Mouse (Mus musculus) intestine, embryonic 14.5 days (tissue): ENCODE measurements at regions not wholly inside any gene's neighbourhood (a gene's known extent, or its start where the extent isn't known, plus 50 kb on each side); places are given as distances from the start of the nearest gene placed in this dataset.

Experiments
- ATAC-seq: fragments of 200-750 bp; cut with Nextera tagmentation; replicated peaks from 2 replicates; pipeline ENCODE4 v1.8.0; 2017; ENCODE audit warnings: low read depth, moderate number of reproducible peaks, moderate TSS enrichment, moderate library complexity; ENCODE audit not compliant: low FRiP score, low TSS enrichment
- DNase-seq: peaks from one replicate; pipeline ENCODE4 v3.0.0-alpha.2; 2018; ENCODE audit warnings: low spot score
- H3K27ac ChIP-seq: fragments of 300-500 bp; sonication (generic); 2 replicates; pipeline ENCODE4 v1.5.1; 2014; ENCODE audit warnings: low read depth, mild to moderate bottlenecking, control low read depth
- H3K27me3 ChIP-seq: fragments of 300-500 bp; sonication (generic); replicated peaks from 2 replicates; pipeline ENCODE4 v1.6.1; 2014; ENCODE audit warnings: low read length, control low read depth; ENCODE audit not compliant: control insufficient read depth, insufficient read depth
- H3K36me3 ChIP-seq: fragments of 300-500 bp; sonication (generic); 2 replicates; pipeline ENCODE4 v1.6.1; 2014; ENCODE audit warnings: low read length, control low read depth; ENCODE audit not compliant: control insufficient read depth, insufficient read depth
- H3K4me1 ChIP-seq: fragments of 300-500 bp; sonication (generic); replicated peaks from 2 replicates; pipeline ENCODE4 v1.6.1; 2014; ENCODE audit warnings: low read length, control low read depth, mixed read lengths; ENCODE audit not compliant: control insufficient read depth, insufficient read depth
- H3K4me2 ChIP-seq: fragments of 300-500 bp; sonication (generic); 2 replicates; pipeline ENCODE4 v1.6.1; 2014; ENCODE audit warnings: low read length
- H3K4me3 ChIP-seq: fragments of 300-500 bp; sonication (generic); 2 replicates; pipeline ENCODE4 v1.5.1; 2014; ENCODE audit warnings: low read depth, low read length, control low read depth, mixed read lengths
- H3K9ac ChIP-seq: fragments of 300-500 bp; sonication (generic); 2 replicates; pipeline ENCODE4 v1.6.1; 2014; ENCODE audit warnings: mild to moderate bottlenecking, low read length
- H3K9me3 ChIP-seq: fragments of 300-500 bp; sonication (generic); 2 replicates; pipeline ENCODE4 v1.6.1; 2016; ENCODE audit warnings: low read length, control low read depth; ENCODE audit not compliant: control insufficient read depth
- WGBS: fragments of 180-500 bp; shearing (Covaris S2); extraction: QIAGEN DNeasy Blood & Tissue Kit; methylation state at CpG from one replicate; pipeline ENCODE4 v1.1.7; 2014; 5-methylcytosine and 5-hydroxymethylcytosine counted together

DNA sequence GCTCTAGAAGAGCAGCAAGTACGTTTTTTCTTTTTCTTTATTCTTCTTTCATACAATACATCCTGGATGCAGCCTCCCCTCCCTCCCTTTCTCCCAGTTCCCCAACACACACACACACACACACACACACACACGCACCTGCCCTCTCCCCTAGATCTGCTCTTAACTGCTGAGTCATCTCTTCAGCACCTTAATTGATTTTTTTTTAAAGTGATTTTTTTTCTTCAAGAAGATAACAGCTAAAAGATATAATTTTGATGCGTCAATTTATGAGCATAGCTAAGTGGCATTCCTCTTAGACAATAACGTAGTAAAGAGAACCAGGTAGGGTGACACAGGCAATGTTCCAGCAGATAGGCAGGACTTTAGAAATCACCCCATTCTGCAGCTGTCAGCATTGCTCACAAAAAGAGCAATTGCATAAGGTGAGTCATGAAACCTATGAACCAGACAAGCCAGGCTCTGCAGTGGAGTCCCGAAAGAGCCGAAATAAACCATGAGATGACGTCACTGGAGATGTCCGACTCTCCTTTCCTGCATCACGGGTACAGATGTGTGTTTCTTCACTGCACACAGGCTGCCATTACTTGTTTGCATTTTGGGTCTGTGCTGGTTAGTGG, 63.9 kb upstream of the Tnrc6a start:
- no peaks in the 10 kb centered on the region for H3K36me3 ChIP-seq
- no peaks in the 10 kb centered on the region for H3K27me3 ChIP-seq
- ATAC-seq: no peak

DNA sequence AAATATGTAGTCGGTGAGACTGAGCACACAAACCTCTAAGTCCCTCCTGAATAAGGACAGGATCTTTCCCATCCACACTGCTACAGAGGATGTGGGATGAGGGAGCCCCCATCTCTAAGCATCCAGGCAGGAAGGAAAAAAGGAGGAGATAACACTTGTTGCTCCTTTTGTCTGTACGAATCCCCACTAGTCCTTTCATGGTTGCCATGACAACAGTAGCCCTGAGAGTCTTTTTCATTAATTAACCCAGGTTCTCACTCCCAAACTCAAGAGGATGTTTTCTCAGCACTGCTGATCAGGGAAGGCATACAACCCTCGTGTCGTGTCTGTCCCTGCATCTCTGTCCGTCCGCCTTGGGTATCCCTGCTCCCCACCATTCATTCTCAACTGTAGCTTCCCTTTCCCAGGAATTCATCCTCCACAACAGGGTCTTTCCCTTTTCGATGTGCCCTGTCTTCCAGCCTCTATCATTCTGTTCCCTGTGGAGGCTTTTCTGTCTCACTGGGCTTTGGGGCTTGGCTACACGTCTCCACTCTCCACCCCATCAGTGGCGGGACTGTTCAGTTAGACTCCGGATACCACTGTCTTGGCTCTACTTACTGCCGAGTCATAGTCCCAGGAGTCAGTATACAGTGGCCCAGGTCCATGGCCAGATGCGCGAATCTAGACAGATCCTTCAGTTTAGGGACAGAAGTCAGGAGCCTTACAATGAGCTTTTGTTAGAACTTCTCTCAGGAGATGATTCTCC, 60.2 kb upstream of the Tnrc6a start:
- Histone ChIP-seq H3K9ac (no peak overlapping the region), H3K27ac (no peak overlapping the region), H3K4me3 (no peak overlapping the region), H3K4me1 (no peaks in the 10 kb centered on the region), H3K9me3 (no peaks in the 10 kb centered on the region), H3K27me3 (no peaks in the 10 kb centered on the region), H3K4me2 (no peak overlapping the region), H3K36me3 (no peaks in the 10 kb centered on the region)
- WGBS: 70% methylated on average over 13 of the region's 13 CpGs
- DNase-seq (no peak), ATAC-seq (no peak)

More for the DNA sequence above, 63.9 kb upstream of the Tnrc6a start:
- Histone ChIP-seq H3K9ac (no peak overlapping the region), H3K4me1 (no peaks in the 10 kb centered on the region), H3K27ac (no peak overlapping the region), H3K4me2 (no peak overlapping the region), H3K4me3 (no peak overlapping the region), H3K9me3 (no peaks in the 10 kb centered on the region)
- DNase-seq: no peak
- 75% methylated on average over 9 of the region's 9 CpGs for WGBS

DNA sequence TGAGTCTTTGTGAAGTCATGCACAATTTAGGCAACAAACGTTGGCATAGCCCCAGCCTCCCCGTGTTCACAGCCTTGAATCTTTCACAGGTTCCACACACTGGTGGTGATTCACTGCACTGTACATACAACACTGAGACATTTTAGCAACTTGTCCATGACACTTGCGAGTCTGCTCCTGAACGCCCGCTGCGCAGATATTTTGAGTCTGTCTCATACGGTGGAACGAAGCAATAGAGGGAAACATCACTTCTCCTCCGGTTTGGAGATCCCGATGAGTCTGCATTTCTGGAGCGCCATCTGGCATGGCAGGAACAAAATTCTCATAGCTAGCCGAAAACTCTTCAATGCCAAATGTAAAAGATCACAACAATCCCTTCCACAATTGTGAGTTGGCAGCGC, 57.7 kb upstream of the Tnrc6a start:
- Histone ChIP-seq H3K27ac (no peak overlapping the region), H3K4me1 (no peaks in the 10 kb centered on the region), H3K9me3 (no peaks in the 10 kb centered on the region), H3K4me3 (no peak overlapping the region), H3K4me2 (no peak overlapping the region), H3K27me3 (no peaks in the 10 kb centered on the region), H3K9ac (no peak overlapping the region), H3K36me3 (no peaks in the 10 kb centered on the region)
- WGBS: 91% methylated on average over 13 of the region's 13 CpGs
- DNase-seq (no peak), ATAC-seq (no peak)

DNA sequence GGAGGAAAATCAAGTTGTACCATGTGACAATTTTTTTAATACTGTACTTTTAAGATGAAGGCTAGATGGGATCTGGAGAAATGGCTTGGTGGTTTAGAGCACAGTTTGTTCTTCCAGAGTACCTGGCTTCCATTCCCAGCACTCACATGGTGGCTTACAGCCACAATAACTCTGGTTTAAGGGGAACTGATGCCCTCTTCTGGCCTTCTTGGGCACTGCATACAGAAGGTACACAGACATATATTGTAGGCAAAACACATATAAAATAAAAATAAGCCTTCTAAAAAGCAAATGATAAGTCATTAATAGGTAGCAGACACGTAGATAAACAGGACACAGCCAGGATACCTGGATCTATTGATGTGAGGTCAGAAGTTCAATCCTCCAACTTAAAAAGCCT, 56.3 kb upstream of the Tnrc6a start:
- Histone ChIP-seq H3K4me1 (no peaks in the 10 kb centered on the region), H3K9me3 (no peaks in the 10 kb centered on the region), H3K4me2 (no peak overlapping the region), H3K27me3 (no peaks in the 10 kb centered on the region), H3K9ac (no peak overlapping the region), H3K4me3 (no peak overlapping the region), H3K27ac (no peak overlapping the region), H3K36me3 (no peaks in the 10 kb centered on the region)
- ATAC-seq (no peak), DNase-seq (no peak)
- 87% methylated on average over 1 of the region's 1 CpGs for WGBS

DNA sequence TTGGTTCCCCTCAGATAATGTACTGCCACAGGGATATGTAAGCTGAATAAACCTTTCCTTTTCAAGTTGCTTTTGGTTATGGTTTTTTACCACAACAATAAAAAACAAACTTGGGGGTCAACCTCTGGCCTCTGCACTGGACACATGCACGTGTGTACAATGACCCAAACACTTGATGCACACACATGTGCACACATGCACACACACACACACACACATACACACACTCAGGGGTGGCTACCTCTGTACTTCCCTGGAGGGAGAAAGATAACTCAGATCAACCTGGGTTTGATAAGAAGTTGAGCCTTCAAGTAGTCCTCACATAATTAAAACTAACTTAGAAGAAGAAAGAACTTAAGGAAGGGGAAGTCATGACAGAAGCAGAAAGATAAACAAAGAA, 55.4 kb upstream of the Tnrc6a start:
- H3K4me3 ChIP-seq: no peak overlapping the region
- ATAC-seq (no peak), DNase-seq (no peak)
- 70% methylated on average over 1 of the region's 1 CpGs for WGBS
- H3K27me3 ChIP-seq: no peaks in the 10 kb centered on the region
- H3K9me3 ChIP-seq: no peaks in the 10 kb centered on the region
- H3K4me1 ChIP-seq: no peaks in the 10 kb centered on the region
- H3K9ac ChIP-seq: no peak overlapping the region
- H3K36me3 ChIP-seq: no peaks in the 10 kb centered on the region
- H3K4me2 ChIP-seq: no peak overlapping the region
- no peak overlapping the region for H3K27ac ChIP-seq

- 37% methylated on average over 9 of the region's 9 CpGs for WGBS
- no peaks in the 10 kb centered on the region for H3K4me1 ChIP-seq
- no peak overlapping the region for H3K4me3 ChIP-seq
- ATAC-seq: no peak
- no peaks in the 10 kb centered on the region for H3K9me3 ChIP-seq
- no peak overlapping the region for H3K4me2 ChIP-seq
- H3K27ac ChIP-seq: no peak overlapping the region
- no peaks in the 10 kb centered on the region for H3K36me3 ChIP-seq
- H3K27me3 ChIP-seq: no peaks in the 10 kb centered on the region
- peak; percentile 56 for DNase-seq
- no peak overlapping the region for H3K9ac ChIP-seq
Measured at GRCm38 (mm10) chr7:123068715-123069273, 54.9 kb upstream of the Tnrc6a start.

DNA sequence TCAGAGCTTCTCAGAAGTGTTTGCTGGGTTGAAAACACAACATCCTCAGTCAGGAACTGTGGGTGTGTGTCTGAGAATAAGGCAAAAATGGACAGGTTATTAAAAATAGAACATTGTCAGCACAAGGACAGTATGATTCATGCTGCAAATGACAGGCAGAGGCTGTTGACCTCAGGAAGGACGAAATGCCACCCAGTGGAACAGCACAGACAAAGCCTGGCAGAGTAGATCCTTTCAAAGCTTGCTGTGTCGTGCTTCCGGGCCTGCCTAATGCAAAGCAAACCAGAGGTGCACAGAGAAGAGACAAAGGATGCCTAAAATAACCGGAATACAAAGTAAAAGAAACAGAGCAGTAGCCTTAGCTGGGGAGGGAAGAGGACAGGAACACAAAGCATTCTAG, 54.4 kb upstream of the Tnrc6a start:
- H3K4me2 ChIP-seq: no peak overlapping the region
- H3K9me3 ChIP-seq: no peaks in the 10 kb centered on the region
- H3K9ac ChIP-seq: no peak overlapping the region
- WGBS: 44% methylated on average over 4 of the region's 4 CpGs
- no peak overlapping the region for H3K27ac ChIP-seq
- H3K36me3 ChIP-seq: no peaks in the 10 kb centered on the region
- DNase-seq (no peak), ATAC-seq (no peak)
- no peaks in the 10 kb centered on the region for H3K4me1 ChIP-seq
- no peak overlapping the region for H3K4me3 ChIP-seq
- no peaks in the 10 kb centered on the region for H3K27me3 ChIP-seq

GRCm38 (mm10) chr7:123070861-123071260, 52.8 kb upstream of the Tnrc6a start:
- Histone ChIP-seq H3K4me2 (no peak overlapping the region), H3K4me3 (no peak overlapping the region), H3K9ac (no peak overlapping the region), H3K27me3 (no peaks in the 10 kb centered on the region), H3K27ac (no peak overlapping the region), H3K9me3 (no peaks in the 10 kb centered on the region), H3K4me1 (no peaks in the 10 kb centered on the region), H3K36me3 (no peaks in the 10 kb centered on the region)
- no peak for ATAC-seq
- no peak for DNase-seq
- WGBS: 58% methylated on average over 4 of the region's 4 CpGs
